Mouse (Mus musculus) cerebellum, adult 18-20 months (tissue): ENCODE data around the gene Ell.

ENCODE experiments used
- DNase-seq, 2 experiments: peaks; one replicate each; pipeline ENCODE4 v3.0.0; 2021

Gene Ell

GRCm38 (mm10) chr8:70617985-70618384 lies 78.7 kb downstream of the Ell start:
- no peak for DNase-seq

GRCm38 (mm10) chr8:70618888-70619334 lies 79.7 kb downstream of the Ell start:
- no peak for DNase-seq

DNA sequence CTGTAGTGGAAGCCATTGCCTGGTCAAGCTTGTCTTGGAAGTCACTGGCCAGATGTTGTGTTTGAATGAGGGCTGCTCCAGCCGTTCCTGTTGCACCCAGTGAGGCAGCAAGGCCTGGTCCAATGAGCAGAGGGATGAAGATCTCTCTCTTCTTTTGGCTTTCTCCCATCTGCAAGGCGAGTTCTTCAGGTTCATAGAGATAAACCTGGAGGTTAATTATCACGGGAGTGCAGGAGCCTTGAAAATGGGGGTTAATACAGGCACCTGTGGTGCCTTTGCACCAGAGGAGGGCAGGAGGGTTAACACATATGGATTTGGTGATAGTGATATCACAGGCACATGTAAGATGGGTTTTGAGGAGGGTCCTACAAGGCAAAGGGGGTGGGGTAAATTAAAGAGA lies 83.0 kb downstream of the Ell start:
- no peak for DNase-seq

DNA sequence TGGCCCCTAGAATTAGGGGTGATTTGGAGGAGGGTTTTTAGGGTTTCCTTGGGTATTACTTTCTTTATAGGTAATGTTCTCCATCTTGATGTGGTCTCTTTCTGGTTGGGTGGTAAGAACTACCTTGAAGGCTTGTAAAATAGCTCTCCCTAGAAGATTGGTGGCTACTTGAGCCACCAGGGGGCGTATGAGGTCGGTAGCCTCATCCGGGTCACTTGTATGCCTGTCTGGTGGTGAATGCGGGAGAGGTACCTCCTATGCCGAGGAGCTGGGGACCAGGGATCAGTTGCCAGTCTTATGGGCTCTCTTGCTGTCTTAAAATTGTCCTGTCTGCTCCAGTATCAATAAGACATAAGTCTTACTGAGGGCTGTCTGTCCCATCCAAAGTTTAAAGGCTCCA lies 85.8 kb downstream of the Ell start:
- DNase-seq: peak; percentile 37 to 48

DNA sequence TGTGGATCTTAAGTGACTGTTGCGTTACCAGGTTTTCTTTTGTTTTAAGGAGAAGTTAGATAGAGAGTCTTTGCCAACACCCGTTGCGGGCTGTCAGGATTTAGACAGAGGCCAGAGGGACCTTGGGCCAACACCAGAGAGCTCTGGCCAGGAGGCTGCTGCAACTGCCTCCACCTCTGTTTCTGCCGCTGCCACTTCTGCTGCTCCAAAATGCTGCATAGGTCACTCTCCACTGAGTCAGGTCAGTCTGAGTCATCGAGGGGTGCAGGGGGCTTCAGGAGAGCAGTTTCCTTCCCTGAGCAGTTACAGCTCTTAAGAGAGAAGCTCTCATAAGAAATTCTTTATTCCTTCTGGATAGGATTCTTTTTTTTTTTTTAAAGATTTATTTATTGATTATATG lies 87.8 kb downstream of the Ell start:
- no peak for DNase-seq

GRCm38 (mm10) chr8:70628986-70629490 lies 89.8 kb downstream of the Ell start:
- DNase-seq: no peak

DNA sequence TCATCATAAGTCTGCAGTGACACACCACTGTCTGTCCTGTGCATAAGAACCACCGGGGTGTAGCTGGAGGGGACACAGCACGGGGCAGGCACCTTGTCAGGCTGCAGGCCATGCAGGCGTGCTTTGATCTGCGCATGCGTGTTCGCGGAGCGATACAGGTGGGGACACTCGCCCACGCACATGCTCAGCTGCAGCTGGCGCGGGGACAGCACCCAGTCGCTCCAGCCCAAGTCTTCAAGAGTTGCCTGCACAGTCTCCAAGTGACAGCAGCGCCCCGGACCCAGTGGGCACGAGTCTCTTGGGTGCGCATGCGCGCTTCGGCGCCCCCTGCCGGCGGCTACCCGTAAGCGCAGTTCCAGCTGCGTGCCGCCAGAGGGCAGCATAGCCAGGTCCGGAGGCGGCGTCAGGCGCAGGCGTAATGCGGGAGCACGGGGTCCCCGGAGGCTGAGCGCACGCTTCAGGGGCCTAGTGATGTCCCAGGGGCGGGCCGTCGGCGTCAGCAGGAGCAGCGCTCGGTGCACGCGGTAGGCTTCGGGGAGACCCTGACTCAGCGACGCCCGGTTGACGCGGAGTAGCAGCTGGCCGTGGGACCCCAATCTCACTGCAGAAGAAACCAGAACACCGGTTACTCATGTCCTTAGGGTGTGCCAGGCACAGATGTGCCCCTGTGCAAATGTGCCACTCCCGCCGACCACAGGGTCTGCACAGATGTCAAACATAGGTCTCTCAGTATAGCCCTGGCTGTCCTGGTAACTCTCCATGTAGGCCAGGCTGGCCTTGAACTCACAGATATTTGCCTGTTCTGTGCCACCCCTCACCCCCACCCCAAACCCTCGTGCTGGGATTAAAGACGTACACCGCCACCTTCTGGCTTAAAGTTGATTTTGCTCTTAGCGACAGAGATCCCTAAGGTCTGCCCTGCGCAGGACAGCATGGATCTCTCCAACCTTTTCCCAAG lies 90.6 kb downstream of the Ell start:
- peak; percentile 82 to 96 for DNase-seq

DNA sequence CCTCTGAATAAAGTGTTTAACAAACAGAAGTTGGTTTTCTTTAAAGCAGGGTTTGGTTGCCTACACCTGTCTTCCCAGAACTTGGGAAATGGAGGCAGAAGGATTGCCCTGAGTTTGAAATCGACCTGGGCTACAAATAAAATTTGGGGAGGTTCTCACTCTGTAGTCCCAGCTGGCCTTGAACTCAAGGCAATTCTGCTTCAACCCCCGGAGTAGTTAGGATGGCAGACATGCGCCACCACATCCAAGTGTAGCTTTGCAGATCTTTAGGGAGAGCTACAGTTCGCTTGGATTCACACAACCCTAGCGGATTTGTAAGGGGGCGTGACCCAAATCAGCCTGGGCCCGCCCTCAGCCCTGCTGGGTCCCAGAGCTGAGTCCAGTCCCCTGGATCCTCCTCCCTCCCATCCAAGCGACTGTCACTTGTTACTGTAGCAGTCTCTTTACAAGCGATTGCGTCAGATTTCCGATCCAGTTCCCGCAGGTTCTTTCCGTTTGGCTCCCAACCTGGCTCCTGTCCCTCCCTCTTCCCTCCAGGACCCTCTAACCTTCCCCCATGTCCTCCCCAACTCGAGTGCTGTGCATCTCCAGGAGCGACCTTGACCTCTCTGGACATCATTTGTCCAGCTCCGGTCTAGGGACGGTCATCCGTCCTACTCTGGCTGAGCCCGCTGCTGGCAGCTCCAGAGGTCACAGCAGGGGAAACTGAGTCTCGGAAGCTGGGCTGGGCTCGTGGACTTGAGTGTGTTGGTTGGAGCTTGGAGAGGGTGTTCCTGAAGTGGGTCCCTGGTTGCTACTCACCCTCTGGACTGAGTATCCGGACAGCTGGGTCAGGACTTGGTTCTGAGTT lies 91.5 kb downstream of the Ell start:
- peak in 1 of 2 experiments; percentile 22 for DNase-seq

- peak in 1 of 2 experiments; percentile 19 for DNase-seq
Measured at GRCm38 (mm10) chr8:70631436-70631835, 92.2 kb downstream of the Ell start.

GRCm38 (mm10) chr8:70632346-70632892 lies 93.2 kb downstream of the Ell start, which contains the start of gene Gdf15:
TSS of gene Gdf15 (minus strand) at chr8:70632456.
- DNase-seq: no peak

DNA sequence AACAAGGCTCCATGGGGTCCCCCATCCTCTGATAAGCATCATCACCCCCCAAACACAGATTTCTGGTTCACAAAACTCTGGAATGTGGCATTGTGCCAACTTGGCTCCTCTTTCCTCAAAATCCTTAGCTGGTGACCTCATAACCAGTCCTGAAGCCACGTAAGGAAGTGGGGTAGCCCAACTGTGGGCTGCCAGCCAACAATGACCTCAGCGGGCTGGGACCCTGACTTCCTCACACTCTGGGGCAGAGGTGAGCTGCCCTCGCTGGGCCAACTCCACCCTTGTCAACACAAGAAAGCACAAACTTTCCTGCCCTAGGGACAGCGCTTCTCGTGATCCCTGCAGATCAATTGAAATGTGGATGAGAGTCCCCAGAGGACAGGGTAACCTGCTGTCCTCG lies 94.8 kb downstream of the Ell start:
- DNase-seq: no peak

- DNase-seq: no peak
Measured at GRCm38 (mm10) chr8:70635527-70635926, 96.3 kb downstream of the Ell start.

- DNase-seq: no peak
Measured at GRCm38 (mm10) chr8:70636838-70637237, 97.6 kb downstream of the Ell start.

DNA sequence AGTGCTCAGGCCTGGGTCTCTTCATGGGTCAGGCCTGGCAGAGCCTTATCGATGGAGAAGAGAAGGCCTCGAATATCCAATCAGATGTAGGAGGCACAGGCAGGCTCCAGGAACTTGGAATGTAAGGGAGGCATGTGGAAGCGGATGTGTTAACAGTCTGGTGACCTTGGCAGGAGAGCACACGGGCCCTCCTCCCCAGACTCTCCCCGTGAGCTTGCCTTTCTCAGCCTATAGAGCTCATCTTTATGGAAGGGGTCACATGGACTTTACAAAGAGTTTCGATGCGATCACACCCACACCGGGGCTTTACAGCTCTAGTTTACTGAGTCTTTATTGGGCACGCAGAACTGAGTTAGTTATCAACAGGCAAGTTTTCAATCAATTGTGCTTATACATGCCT lies 99.5 kb downstream of the Ell start:
- DNase-seq: no peak
